Mouse (Mus musculus) gastrocnemius, postnatal 10 days (tissue): ENCODE measurements around the gene Sufu. TPM values are rescaled to one million over a fixed set of nuclear protein-coding genes. Genes with fewer than 3 reads are reported as not detected.

ENCODE experiments used
- DNase-seq: peaks from one replicate; pipeline ENCODE4 v3.0.0; 2021; ENCODE audit warnings: mixed read lengths
- total RNA-seq, 2 experiments: library from RNA; stranded (reverse); gene quantifications; 2 replicates each; pipeline ENCODE4 v1.2.3; 2021

Sufu gene
- total RNA-seq, 2 experiments from 2014 or later, result 11.8 to 14.2 TPM

GRCm38 (mm10) chr19:46433712-46434111 lies 37.0 kb downstream of the Sufu start:
- no peak for DNase-seq

GRCm38 (mm10) chr19:46434148-46434547 lies 37.5 kb downstream of the Sufu start:
- no peak for DNase-seq

DNA sequence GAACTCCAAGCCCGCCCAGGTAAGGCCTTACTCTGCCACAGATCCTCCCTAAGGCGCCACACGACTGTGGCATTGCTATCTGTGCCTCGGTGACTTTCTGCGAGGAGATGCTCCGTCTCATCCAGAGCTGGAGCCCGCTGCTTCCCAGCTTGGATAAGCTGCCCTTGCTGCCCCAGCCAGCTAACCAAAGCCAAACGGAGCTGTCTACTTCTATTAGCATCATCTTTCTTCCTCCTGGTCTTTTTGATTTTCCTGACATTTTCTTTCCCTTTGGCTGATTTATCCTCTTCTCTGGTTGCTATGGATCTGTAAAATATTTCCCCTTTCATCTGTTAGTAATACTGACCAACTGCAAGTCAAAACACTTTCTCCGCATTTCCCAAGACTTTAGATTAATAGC lies 37.9 kb downstream of the Sufu start:
- no peak for DNase-seq

GRCm38 (mm10) chr19:46435492-46435891 lies 38.8 kb downstream of the Sufu start:
- DNase-seq, result no peak

GRCm38 (mm10) chr19:46443509-46443908 lies 46.8 kb downstream of the Sufu start:
- DNase-seq, result no peak

- DNase-seq, result peak; percentile 74
Observed at GRCm38 (mm10) chr19:46444209-46444608, 47.5 kb downstream of the Sufu start.

DNA sequence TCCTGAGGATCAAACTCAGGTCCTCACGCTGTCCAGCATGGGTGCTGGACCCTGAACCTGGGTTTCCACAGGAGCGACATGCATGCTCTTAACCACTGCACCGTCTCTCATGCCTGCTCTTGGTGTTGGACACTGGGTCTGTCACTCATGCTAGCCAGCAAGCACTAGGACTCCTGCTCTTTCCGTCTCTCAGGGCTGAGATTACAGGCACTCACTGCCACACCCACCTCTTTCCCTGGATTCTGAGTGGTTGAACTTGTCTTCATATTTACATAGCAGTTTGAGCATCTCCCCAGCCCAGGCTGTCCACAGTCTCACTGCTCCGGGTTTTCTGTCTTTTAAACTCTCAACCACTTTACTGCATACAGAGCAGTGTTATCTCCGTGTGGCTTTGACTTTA lies 48.9 kb downstream of the Sufu start:
- no peak for DNase-seq

GRCm38 (mm10) chr19:46446436-46447020 lies 49.8 kb downstream of the Sufu start:
- DNase-seq, result no peak

GRCm38 (mm10) chr19:46447110-46447509 lies 50.4 kb downstream of the Sufu start:
- DNase-seq, result no peak

DNA sequence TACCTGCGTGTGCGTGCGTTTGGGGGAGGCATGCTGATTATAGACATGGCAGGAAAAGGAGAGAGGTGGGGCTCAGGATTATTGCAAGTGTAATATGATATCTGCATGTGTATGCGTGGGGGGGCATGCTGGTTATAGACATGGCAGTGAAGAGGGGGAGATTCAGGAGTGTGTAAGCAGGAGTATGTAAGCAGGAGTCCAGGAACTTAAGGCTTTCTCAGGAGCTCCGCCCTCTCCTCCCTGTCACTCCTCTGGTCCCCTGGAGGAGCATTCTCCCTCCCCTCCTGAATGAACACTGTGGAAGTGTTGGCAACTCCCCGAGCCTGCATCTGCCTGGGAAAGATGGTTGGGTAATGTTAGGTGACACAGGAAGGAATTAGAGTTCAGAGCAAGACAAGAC lies 51.2 kb downstream of the Sufu start:
- DNase-seq, result no peak

DNA sequence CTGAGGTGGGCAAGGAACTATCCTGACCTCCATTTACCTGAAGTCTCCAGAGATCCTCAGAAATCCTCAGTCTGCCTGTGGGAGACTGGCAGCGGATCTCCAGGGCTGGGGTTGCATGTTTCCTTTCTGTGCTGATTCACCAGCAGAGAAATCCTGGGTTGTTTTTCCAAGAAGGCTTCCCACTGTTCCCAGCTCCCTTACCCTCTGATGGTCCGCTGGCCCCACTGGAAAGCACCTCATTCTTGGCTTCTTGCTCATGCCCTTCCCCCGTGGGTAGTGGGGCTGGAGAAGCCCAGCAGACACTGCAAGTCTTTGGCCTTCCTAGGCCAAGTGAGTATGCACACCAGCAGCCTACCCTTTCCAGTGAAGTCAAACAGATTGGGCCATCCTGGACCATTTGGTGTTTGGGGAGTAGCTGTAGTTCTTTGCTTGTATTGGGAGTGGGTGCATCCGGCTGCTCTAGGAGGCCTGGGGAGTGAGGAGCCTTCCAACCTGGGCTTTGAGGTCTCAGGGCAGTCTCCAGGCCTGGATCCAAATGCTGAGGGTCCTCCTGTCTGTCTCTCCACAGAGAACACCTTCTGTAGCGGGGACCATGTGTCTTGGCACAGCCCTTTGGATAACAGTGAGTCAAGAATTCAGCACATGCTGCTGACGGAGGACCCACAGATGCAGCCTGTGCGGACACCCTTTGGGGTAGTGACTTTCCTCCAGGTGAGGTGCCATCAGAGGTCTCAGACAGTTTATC lies 52.7 kb downstream of the Sufu start:
- no peak for DNase-seq

DNA sequence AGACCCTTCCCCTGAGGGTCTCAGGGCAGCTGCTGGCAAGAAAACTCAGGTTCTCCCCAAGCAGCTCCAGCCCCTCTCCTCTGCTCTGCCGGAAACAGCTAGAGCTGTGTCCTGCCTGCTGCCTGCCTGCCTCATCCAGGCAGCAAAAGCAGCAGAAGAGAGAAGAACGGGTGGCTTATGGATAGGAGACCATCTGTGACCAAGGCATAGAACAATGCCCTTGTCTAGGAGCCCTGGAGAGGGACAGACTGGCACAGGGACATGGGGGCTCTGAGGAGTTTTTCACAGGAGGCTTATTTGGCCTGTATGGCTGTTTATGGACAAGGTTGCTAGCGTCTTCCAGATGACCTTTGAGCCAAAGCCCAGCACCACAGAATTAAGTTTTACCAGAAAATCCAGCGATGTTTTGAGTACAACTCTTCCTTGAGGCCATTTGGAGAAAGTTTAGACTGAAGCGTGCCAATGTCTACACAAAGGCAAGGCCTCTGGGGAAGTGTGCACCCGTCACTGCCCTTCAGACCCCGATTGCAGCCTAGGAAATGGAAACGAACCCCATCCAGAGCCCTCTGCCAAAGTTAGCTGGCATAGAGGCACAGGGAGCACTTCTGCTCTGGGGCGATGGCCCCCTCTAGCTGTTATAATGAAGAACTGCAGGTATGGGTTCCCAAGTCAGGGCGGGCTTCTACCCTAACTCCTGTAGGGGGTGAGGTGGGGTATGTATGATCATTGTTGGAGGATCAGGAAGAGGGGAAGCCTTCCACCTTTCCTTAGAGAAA lies 55.5 kb downstream of the Sufu start:
- peak; percentile 55 for DNase-seq

GRCm38 (mm10) chr19:46452916-46453315 lies 56.2 kb downstream of the Sufu start:
- DNase-seq, result no peak

DNA sequence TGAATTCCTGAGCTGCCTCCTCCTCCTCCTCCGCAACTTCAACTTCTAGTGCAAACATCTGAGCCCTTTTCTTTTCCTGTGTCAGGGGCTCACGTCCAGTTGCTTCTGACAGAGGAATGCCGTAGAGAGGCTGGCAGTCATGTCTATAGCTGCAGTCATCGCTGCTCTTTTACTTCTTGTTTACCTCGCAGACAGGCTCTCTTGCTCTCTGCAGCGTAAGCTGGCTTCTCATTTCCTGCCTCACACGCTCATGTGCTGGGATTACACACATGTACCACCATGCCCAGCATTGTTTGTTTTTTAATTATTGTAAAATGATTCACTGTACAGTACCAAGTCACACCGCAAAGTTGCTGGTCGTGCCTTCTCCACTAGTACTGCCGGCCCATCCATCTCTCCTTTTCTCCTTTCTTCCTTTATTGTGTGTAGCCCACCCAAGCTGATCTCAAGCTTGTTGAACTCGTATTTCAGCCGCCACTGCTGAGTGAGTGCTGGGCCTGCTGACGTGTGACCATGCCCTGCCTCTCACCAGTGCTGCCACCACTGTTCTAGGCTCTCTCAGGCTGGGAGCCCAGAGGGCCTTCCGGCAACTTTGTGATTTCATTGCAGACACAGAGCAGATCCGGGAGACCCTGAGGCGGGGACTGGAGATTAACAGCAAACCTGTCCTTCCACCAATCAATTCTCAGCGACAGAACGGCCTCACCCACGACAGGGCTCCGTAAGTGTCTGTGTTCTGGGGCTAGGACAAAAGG lies 57.6 kb downstream of the Sufu start:
- no peak for DNase-seq

- no peak for DNase-seq
Observed at GRCm38 (mm10) chr19:46455032-46455431, 58.3 kb downstream of the Sufu start.

GRCm38 (mm10) chr19:46455556-46455955 lies 58.9 kb downstream of the Sufu start:
- no peak for DNase-seq

- DNase-seq, result no peak
Observed at GRCm38 (mm10) chr19:46456018-46456735, 59.5 kb downstream of the Sufu start.

DNA sequence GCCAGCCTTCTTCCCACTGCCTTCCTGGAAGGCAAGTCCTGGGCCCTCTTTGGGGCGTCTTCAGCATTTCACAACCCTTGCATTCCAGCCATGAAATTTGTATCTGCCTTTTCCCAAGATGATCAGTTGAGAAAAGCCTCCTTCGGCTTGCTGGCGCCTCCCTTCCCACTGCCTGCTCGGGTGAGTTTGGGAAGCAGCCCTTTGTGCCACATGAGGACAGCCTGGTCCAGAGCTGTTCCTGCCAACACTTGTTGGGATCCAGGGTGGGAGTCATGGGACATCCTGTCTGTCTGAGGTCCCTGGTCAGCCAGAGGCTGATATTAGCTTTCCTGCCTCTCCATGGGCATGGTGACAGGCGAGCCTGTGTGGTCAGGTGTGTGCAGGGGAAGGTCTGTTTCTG lies 61.1 kb downstream of the Sufu start:
- DNase-seq, result no peak

- no peak for DNase-seq
Observed at GRCm38 (mm10) chr19:46459256-46459655, 62.6 kb downstream of the Sufu start.

DNA sequence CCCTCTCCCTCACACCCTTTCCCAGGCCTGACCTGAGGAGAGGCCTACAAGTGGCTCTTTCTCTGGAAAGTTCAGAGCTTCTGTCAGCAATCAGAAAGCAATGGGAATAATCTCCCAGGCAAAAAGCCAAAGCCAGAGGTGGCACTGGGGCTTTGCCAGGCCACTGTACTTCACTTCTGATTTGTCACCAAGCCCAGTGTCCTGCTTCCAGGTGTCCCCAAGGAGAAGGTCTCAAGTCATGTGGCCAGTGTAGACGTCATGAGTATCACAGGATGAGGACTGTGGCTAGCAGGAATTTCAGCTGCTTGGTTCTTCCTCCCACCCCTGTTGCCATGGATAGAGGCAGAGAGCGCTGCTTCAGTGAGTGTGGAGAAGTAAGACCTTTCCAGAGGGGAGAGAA lies 63.2 kb downstream of the Sufu start:
- DNase-seq, result no peak

GRCm38 (mm10) chr19:46462574-46462973 lies 65.9 kb downstream of the Sufu start:
- no peak for DNase-seq

- no peak for DNase-seq
Observed at GRCm38 (mm10) chr19:46463446-46463845, 66.8 kb downstream of the Sufu start.
